Mouse (Mus musculus): Measurements from ENCODE around the gene Mpp3.

Mpp3 gene

DNA sequence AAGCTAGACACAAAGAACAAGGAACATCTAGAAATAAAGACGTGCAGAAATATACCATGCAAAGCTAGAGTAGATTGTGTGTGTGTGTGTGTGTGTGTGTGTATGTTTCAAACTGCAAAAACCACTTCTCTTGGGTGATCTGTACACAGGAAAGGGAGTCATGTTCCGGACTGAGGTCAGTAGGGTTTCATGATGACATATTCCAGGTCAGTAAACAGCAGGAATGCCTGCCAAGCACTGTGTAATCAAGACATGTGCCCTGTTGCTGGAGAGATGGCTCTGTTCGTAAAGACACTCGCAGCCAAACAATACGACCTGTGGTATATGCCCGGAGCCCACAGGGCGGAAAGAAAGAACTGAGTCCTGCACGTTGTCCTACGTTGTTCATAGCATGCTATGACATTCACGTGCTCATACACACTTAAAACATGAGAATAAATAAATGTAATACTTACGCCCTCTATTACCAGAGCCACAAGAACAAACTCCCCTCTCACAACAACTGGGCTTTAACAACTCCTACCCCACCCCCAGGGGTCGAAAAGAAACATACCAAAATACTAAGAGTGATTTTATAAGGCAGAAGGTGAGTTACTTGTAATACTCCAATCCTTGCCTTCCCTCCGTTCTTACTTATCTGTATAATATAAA lies 11.4 kb upstream of the Mpp3 start:
- no peak for DNase-seq (ENCODE audit: low read depth)

DNA sequence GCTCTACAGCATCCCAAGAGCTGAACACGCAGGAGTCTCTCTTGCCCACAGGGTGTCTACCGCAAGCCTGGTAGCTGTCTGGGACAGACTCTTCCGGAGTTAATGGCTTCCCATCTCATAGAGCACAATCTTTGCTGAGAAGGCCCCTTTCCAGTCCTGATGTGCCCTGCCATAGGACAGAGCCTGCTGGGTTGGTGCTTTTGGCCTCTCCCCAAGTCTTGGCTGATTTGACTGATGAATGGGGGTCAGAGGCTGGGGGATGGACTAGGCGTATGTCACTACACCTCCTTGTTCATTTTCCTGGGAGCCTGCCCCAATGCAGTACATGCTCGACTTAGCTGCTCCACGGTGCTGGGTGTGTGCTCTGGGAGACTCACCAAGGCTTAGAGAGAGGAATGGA lies 9.5 kb upstream of the Mpp3 start:
- no peak for DNase-seq (ENCODE audit: low read depth)

DNA sequence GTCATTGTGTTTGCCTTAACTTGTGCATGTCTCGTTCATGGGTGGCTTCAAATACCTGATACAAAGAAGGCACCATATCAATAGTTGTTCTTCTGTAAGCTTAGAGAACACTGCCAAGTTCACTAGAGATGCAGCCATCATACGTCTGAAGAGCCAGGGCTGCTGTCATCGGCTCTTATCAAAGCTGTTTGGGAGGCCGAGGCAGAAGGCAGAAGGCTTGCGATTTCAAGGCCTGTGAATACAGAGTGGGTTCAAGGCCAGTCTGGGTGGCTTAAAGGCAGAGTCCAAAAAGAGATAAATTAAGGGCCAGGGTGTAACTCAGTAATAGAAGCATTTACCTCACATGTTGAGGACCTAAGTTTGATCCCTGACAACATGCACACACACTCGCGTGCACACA lies 8.1 kb upstream of the Mpp3 start:
- no peak for DNase-seq (ENCODE audit: low read depth)

DNA sequence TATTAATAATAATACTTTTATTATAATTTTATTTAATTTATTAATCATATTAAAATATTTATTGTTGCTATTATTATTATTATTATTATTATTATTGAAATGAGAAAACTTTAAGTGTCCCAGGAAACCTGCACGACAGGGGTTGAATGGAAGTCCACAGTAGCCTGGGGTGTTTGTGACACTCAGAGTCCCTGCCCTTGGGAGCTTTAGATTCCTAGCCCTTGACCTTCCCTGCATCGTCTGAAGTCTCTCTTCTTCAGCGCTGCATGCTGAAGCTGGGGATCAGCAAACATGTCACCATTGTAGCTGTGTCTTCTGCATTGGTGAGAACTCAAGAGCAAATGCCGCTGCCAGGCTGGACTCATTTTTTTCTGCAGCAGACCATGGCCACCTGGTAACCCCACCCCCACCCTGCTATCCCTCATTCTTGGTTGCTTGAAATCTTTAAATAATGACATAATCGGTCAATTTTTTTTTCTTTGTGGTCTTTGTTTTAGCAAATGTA lies 7.2 kb upstream of the Mpp3 start:
- DNase-seq (ENCODE audit: low read depth), result no peak

DNA sequence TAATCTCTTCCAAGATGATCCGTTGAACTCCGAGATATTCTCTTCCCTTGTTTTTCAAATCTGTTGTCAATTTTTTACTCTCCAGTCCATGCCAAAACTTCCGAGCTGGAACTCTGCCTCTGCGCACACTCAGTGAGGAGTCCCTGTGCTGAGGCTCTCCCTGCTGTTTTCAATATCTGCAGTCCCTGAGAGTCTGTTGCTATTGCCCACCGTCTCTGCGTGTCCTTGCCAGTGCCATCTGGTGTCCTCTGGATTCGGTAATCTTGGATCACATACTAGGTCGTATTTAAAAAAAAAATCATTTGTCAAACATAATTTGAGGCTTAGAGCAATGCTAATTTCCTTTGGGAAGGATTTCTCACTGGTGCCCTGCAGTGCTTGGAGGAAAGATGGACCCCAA lies 6.6 kb upstream of the Mpp3 start:
- no peak for DNase-seq (ENCODE audit: low read depth)

DNA sequence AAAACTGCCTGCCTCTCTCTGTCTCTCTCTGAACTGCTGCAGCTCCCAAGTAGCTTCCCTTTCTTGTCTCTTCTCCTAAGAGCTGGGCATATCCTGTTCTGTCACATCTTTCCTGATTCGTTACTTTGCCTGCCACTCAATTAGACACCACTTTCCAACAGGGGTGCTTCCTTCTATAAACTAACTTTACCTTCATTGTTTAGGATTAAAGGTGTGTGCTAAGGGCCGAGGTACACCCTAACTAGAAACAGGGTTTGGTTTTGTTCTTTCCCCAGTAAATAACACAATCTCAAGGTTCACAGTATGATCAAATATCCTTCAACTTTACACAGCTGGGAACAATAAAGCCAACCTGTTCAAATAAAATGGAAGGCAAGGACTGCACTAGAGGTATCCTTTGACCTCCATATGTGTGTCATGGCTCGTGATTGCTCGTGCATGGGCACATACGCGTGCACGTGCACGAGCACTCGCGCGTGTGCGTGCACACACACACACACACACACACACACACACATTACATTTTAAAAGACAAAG lies 4.9 kb upstream of the Mpp3 start:
- DNase-seq (ENCODE audit: low read depth), result no peak

DNA sequence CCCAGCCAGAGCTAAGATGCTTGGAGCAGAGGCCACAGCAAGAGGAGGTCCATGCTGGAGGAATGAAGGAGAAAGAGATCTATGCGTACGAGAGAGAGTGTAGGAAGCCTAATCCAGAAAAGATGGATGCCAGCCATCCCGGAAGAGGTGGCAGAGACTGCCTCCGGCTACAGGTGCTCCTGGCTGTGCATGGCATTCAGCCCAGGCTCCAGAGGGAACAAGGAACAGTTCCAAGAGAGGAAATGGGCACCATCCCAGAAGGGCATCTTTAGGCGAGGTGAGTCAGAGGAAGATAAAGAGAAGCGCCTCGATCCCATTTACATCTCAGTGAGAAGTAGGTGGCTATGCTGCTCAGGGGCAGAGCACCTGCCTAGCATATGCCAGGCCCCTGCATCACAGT lies 2.9 kb upstream of the Mpp3 start:
- no peak for DNase-seq (ENCODE audit: low read depth)

DNA sequence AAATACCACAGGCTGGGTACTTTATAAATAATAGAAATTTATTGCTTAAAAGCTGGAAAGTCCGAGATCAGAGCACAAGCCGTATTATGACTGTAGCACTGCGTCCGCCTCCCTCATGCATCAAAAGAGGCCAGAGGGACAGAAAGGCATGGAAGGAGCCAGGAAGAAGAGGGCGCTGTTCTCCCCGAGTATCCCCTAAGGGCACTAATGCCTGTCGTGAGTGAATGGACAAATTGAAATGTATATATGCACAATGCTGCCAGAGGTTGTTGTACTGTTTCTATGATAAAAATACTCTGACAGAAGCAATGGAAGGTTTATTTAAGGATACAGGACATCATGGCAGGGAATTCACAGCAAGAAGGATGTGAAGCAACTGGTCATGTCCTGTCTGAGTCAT lies 1.7 kb upstream of the Mpp3 start:
- no peak for DNase-seq (ENCODE audit: low read depth)

DNA sequence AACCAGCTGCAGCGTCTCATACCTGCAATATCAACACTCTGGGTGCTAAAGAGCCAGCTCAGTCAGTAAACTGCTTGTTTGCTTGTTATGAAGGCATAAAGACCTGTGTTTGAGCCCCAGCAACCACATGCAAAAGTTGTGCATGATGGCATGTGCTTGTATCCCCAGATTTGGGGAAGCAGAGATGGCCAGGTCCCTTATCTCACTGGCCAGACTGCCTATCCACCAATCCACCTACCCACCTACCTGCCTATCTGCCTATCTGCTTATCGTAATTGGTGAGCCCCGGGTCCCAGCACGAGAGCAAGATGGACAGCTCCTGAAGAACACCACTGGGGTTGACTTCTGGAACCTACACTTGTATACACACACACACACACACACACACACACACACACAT lies 1.0 kb upstream of the Mpp3 start:
- no peak for DNase-seq (ENCODE audit: low read depth)

DNA sequence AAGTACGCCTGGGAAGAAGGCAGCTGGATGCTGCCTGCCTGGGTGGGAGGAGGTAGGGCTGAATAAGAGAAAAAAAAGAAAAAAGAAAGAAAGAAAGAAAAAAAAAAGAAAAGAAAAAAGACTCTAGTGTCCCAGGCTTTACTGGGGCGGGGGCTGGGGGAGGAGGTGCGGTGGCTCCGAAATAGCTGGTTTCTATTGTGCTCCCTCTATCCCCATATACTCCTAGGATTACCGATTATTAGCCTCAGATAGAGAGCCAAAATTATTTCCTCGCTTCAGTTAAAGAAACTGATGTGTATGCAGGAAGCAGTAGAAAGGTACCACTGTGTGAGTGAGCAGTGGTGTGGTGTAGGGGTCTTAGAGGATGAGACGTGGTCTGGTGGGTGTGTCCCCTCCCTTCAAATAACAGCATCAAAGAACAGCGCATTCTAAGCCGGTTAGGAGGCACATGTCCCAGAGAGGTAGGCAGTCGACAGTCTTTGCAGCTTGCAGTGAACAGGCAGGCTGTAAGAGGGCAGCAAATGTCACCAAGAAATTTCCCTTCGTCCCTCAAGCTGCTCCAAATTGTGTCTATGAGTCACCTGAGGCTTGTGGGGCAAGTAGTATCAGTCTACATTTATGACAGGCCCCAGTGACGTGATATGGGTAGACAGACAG lies 772 bp downstream of the Mpp3 start:
- no peak for DNase-seq (ENCODE audit: low read depth)

DNA sequence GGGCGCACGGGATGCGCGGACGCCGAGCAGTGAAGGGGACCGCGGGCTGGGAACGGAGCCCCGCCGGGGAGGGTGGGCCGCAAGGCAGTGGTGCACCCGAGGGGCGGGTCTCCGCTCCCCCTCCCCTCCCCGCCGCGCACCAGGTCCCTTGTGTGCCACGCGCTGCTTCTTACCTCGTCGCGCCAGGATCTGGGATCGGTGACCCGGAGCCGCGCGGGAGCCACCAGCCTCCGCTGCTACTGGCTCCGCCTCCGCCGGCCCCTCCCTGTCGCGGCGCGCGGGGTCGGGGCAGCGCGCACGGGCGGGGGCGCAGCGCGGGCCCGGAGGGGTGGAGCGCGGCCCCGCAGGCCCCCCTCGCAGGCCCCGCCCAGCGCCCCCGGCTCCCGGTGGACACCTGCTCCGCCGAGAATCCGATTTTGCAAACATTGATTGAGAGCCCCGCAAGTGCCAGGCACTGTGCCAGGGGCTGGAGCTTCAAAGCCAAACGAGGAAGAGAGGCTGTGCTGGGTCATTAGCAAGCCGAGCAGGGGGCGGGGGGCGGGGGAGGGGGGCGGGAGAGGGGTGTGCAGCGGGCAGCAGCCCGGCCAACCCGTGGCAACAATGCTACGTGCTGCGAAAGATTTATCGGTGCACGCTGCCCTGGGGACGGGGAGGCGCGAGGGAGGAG lies 1.4 kb downstream of the Mpp3 start:
- DNase-seq (ENCODE audit: low read depth), result no peak

DNA sequence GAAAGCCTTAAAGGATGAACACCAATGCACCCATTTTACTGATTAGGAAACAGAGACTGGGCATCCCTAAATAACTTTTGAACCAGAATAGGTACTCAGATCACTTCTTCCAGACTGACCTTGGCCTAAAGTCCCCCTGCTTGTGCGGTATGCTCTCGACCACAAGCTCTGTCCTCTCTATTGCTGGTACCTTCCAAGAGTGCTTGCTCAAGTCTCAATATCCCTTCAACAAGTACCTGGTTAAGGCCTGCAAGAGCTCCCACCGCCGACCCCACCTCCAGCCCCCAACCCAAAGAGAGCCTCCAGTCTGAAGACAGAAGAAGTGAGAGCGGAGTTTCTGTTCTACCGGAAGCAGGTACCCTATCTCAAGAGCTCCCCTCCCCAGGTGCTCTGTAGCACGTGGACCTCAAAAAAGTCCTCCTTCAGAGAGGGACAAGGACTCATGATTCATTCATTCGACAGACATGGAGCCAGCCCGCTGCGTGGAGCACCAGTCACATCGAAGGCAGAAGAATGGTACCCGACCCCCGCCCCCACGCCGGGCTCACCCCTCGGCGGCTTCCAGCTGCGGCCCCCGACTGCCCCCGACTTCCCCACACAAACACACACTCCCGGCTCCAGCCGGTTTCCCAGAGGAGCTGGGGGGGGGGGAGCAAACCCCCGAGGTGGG lies 2.1 kb downstream of the Mpp3 start:
- DNase-seq (ENCODE audit: low read depth), result no peak

DNA sequence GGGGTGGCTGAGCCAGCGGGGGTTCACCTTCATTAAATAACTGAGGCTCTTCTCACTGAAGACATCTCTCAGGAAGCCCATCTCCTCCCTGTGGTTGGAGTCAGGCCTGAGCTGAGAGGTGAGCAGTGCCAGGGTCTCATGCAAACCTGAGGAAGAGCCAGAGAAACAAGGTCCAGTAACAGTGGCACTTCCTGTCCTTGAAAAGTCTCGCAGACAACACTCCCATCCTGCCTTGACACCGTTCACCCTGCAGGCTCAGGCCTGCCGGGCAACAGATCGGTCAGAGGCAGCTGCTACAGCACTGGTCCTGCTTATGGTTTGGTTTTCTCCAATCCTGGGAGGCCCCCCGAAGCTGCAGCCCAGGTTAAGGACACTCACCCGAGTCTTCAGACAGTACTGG lies 2.9 kb downstream of the Mpp3 start:
- DNase-seq (ENCODE audit: low read depth), result no peak

DNA sequence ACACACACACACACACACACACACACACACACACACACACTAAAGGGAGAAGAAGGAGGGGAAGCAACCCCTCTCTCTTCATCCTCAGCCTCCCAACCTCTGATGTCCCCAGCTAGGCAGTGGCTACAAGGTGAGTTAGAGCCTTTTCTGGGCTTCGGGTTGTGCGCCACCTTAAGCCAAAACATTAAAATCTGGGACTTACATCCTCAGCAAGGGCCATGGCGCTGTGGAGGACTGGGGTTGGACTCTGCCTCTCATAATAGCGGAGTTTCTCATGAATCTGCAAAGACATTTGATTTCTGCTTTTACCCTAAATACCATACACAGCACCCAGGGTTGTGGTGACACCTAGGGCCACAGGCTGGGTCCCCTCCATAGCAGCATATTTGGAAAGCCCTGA lies 3.4 kb downstream of the Mpp3 start:
- no peak for DNase-seq (ENCODE audit: low read depth)

DNA sequence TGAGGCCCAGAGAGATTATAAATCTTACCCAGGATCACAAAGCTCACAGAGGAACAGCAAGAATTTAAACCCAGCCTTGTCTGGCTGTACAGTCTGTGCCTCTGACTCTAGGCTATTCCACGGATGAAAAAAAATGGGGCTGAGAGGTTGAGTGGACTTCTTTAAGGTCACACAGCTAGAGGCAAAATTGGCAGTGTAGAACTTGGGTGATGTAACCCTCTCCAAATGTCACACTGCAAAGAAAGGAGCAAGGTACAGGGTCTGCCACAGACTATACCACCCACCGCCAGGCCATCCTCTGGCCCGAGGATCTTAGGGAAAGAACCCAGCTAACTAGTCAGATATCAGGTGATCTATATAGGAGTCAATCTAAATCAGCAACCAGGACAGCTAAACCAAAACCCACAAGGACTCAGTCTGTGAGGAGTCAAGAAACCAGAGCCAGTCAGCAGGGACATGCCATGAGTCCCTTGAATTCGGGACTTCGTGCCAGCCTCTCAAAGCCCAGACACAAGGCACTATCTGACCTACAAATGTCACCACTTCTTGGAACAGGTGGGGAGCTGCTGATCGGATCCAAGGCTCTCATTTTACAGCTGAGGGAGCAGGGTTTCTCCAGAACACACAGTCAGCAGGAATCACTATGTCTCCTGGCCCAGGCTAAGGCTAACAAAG lies 4.0 kb downstream of the Mpp3 start:
- no peak for DNase-seq (ENCODE audit: low read depth)

DNA sequence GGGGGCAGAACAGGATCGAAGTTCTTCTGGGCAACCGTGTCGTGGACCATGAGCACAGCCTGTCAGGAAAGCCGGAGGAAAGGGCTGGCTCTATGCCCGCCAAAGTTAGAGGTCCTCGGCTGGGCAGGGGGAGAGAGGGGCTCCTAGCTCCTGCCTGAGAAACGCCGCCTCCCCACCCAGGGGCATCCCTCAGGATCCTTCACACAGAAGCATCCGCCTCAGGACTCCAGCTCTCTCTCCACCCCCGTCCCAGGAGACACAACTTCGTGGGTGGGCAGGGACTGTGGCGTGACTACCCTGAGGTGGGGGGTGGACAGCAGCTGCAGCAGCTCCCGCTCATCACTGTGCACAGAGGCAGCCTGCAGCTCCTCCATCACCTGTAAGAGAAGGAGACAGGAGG lies 4.9 kb downstream of the Mpp3 start:
- DNase-seq (ENCODE audit: low read depth), result no peak

DNA sequence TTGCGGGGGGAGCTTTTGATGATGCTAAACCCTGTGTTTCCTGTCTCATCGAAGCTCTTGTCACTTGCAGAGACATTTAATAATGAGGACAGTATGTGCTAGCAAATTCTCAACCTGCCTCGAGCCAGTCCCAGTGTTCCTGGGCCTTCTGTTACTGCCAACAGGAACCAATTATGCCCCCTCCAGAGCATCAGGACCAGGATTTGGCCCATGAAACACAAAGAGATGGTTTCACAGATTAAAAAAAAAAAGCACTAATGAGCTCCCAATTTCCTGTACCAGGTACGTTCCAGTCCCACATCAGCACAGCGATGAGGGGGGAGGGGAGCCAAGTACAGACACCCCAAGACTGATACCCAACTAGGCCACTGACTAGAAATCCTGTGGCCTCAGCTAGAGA lies 7.1 kb downstream of the Mpp3 start:
- DNase-seq (ENCODE audit: low read depth), result no peak

DNA sequence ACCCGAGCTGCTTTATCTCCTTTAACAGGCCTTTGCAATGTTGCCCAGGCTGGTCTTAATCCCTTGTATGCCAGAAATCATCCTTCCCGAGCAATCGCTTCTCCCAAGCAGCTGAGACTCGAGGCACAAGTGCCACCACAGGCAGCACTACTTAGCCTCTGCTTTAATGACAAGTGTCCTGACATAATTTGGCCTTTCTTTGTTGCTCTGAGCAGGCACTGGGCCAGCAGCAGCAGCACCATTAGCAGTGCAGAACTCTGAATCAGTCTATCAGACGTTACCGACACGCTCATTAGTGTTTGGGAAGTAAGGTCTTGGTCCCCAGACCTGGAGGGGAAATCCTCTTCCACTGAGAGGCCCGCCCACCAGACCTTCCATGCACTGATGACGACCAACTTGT lies 8.5 kb downstream of the Mpp3 start:
- DNase-seq (ENCODE audit: low read depth), result no peak

DNA sequence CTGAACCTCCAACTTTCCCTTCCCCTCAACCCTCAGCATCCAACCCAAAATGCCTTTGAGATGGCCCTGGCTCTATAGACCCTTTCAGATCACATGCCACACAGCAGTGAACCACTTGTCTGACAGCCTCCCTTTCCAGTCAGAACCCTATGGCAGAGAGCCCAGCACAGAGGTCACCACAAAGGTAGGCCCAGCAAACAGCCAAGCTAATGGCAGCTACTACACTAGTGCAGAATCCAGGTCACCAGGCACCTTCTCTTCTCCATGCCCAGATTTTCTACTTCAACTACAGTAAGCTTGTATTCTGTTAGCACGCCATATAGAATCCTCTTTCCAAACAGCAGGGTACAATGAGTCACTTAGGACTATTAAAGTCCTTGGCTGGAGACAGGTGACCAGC lies 12.1 kb downstream of the Mpp3 start:
- no peak for DNase-seq (ENCODE audit: low read depth)

DNA sequence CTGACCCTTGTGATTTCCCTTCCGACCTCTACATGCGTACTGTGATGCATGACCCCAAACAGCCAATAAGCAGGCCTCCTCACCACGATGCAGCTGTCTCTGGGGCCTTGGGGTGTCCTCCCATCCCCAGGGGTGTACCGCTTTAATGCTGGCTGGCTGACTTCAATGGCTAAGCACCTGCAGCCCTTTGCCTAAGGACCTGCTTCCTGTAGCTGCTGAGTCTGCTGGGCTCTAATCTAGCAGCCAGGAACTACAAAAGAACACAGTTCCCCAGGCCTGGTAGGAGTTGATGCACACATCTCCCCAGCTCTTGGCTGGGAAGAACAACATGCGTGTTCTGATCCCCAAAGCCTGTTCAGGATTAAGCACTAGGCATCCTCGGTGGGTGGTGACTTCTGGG lies 12.8 kb downstream of the Mpp3 start:
- DNase-seq (ENCODE audit: low read depth), result no peak

DNA sequence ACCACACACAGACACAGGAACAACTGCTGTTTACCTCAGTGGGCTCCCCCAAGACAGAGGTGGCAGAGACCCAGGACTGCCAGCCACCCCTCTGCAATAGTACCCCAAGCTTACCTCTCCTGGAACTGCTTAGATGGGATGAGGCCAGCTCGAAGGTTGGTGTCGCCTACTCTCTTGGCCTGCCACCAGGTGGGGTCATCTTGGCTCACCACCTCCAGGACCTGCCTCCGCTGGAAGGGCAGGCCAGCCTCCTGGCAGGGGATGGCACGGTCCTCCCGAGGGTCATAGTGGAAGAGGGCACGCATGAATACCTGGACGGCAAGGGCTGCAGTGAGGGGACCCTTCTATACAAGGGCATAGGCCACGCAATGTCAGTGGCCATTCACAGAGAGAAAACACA lies 15.1 kb downstream of the Mpp3 start:
- DNase-seq (ENCODE audit: low read depth), result no peak

DNA sequence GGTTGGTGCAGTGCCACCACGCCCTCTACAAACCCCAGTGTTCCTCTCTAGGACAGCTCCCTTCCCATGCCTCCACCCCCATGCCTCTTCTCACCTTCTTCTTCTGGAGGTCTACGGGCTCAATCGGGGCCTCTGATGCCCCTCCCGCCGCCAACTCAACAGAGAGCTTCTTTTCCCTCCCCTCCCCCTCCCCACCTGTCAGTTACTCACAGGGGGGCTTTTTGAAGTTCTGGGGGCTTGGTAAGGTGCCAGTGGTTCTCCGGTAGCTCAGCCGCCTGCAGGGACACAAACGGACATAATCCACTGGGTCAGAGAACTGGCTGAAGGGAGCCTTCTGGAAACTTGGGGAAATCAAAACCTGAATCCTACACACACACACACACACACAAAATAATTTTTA lies 16.8 kb downstream of the Mpp3 start:
- no peak for DNase-seq (ENCODE audit: low read depth)
